Mouse (Mus musculus): Measurements from ENCODE around the gene Micall1. TPM values are rescaled to one million over a fixed set of nuclear protein-coding genes. Genes with fewer than 3 reads are reported as not detected.

The Micall1 gene
- polyA plus RNA-seq, 1 experiment from 2014 or later, result 1.0 TPM

DNA sequence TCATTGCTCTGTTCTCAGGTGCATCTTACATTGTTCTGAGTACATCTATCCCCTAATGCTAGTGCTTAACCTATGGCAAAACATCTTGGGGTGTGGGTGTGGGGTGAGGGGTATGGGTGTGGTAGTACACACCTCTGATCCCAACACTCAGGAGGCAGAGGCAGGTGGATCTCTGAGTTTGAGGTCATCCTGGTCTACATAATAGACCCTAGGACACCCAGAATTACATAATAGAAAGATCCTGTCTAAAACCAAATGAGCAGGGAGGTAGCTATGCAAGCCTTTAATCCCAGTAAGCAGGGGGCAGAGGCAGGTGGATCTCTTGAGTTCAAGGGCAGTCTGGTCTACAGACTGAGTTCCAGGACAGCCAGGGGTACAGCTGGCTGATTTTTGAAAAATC, 34.9 kb upstream of the Micall1 start:
- 0 out of 2 replicates have a peak overlapping the region, but pooled peaks have one; percentile 90 for H3K27ac ChIP-seq
- H3K27me3 ChIP-seq, result no peaks in the 10 kb centered on the region
- no peak for DNase-seq
- no peak for ATAC-seq (ENCODE audit: low read depth)
- no peaks in the 10 kb centered on the region for H3K9me3 ChIP-seq (replicated peaks)
- H3K4me1 ChIP-seq (replicated peaks), result peaks cover 58% of the 10 kb centered on the region
- H3K9ac ChIP-seq, result 0 out of 2 replicates have a peak overlapping the region, but pooled peaks have one; percentile 89
- H3K36me3 ChIP-seq, result peaks cover 25% of the 10 kb centered on the region
- H3K4me3 ChIP-seq (replicated peaks), result peak overlapping the region; percentile 91; the same call in 1 of the 2 replicates
- no peak overlapping the region for H3K4me2 ChIP-seq

DNA sequence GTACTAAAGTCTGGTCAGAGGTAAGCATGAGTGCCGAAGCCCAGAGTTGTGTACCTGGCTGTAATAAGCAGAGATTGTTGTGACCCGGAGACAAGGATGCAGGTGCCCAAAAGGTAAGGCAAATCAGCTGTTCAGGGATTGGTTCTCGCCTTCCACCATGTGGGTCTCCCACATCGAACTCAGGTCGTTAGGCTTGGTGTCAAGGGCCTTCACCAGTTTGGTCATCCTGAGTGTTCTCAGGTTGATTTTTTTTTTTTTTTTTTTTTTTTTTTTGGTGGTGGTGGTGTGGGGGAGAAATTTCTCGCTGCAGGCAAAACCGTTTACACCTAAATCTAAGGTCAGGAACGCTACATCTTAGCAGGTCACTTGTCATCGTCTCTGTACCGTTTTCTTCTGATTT, 34.3 kb upstream of the Micall1 start:
- 33% methylated on average over 10 of the region's 10 CpGs for WGBS (ENCODE audit: insufficient replicate concordance)
- H3K9me3 ChIP-seq (replicated peaks), result no peaks in the 10 kb centered on the region
- H3K36me3 ChIP-seq, result peaks cover 32% of the 10 kb centered on the region
- H3K4me2 ChIP-seq, result peak overlapping the region; percentile 93
- H3K27ac ChIP-seq, result peak overlapping the region; percentile 90
- H3K4me3 ChIP-seq (replicated peaks), result peak overlapping the region; percentile 91
- ATAC-seq (ENCODE audit: low read depth) (no peak), DNase-seq (no peak)
- no peaks in the 10 kb centered on the region for H3K27me3 ChIP-seq
- peaks cover 51% of the 10 kb centered on the region for H3K4me1 ChIP-seq (replicated peaks)
- H3K9ac ChIP-seq, result peak overlapping the region; percentile 89

DNA sequence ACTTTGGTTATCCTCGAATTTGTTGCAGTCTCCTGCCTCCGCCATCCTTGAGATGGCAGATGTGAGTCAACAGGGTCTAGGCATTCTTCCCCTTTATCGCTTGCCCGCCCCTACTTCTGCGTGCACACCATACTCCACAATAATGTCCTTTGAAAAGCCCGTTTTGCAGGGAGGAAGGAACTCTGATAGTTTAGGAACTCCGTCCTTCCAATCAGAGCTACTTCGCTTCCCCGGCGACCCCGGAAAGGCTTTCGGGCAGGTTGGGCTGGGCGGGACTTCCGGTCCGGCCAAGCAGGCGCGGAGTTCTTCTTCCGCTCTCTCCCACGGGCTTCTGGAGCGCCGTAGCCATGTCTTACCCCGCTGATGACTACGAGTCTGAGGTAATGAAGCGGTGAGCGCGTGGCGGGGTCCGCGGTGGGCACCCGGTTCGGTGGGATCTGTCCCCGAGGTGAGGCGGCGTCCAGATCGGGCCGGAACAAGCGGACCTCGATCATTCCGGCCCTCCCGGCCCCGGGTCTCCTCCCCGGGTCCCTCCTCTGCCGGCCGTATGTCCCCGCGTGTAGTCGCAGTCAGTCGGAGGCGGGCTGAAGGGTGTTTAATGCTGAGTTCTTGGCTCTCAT, 33.7 kb upstream of the Micall1 start, which contains the start of gene Eif3l:
Gene Eif3l, plus strand, starts transcription at position 267 of the 620 bp plus-strand sequence.
- ATAC-seq (ENCODE audit: low read depth), result peak; percentile 89
- Histone ChIP-seq H3K36me3 (peaks cover 38% of the 10 kb centered on the region), H3K9ac (peak within 1 kb of the TSS; percentile 89), H3K4me3 (replicated peaks) (peak within 1 kb of the TSS; percentile 91), H3K27ac (peak within 1 kb of the TSS; percentile 90), H3K4me2 (peak within 1 kb of the TSS; percentile 93), H3K4me1 (replicated peaks) (peaks cover 45% of the 10 kb centered on the region), H3K9me3 (replicated peaks) (no peaks in the 10 kb centered on the region), H3K27me3 (no peaks in the 10 kb centered on the region)
- under 1% methylated on average over 46 of the region's 49 CpGs for WGBS (ENCODE audit: insufficient replicate concordance)
- peak; percentile 81 for DNase-seq

DNA sequence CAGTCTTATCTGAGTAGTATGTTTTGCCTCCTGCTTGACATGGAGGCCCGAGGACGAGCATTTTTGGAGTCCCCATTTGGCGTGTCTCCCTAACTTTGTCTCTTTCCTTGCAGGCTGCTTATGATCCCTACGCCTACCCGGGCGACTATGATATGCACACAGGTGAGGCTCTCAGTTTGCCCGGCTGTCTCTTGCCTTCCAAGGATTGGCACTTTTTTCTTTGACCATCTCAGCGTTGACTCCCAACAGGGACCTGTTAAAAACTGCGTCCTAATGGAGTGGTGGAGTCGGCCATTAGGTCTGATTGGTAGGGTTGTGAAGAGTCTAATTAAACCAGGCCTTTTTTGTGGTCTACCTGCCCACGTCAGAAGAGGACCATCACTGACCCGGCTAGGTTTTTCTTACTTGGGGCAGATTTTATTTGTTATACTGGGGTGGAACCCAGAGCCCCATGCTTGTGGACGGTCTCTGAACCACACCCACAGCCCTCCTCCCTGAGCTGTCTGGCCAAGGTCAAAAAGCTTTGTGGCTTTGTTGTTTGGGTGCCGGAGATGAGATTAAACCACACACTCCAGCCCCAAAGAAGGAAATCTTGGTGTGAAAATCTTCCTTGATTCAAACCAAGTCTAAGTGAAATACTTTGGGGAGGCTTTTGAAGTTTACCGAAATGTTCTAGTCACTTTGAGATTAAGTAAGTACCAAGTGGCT, 32.9 kb upstream of the Micall1 start:
- H3K27me3 ChIP-seq, result no peaks in the 10 kb centered on the region
- peak overlapping the region; percentile 90 for H3K27ac ChIP-seq
- peak overlapping the region; percentile 89 for H3K9ac ChIP-seq
- peak overlapping the region; percentile 91 for H3K4me3 ChIP-seq (replicated peaks)
- H3K36me3 ChIP-seq, result peaks cover 44% of the 10 kb centered on the region
- peak overlapping the region; percentile 93 for H3K4me2 ChIP-seq
- H3K9me3 ChIP-seq (replicated peaks), result no peaks in the 10 kb centered on the region
- peaks cover 45% of the 10 kb centered on the region for H3K4me1 ChIP-seq (replicated peaks)
- DNase-seq (no peak), ATAC-seq (ENCODE audit: low read depth) (peak; percentile 16)
- 17% methylated on average over 15 of the region's 15 CpGs for WGBS (ENCODE audit: insufficient replicate concordance)

DNA sequence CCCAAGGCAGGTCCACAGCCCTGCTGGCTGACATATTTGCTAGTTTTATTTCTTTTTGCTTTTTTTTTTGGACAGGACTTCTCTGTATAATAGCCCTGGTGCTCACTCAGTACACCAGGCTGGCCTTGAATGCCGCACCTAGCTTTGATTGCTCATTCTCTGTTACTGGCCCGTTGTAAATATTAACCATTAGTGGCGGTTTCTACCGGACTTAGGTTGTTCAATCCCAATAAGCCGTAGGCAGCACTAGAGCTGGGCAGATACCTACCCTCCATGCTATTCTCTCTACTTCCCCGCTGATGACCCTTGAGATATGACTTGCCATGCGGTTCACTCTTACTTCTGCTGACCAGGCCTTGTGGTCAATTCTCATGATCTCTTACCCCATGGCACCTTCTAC, 29.1 kb upstream of the Micall1 start:
- peaks cover 81% of the 10 kb centered on the region for H3K36me3 ChIP-seq

DNA sequence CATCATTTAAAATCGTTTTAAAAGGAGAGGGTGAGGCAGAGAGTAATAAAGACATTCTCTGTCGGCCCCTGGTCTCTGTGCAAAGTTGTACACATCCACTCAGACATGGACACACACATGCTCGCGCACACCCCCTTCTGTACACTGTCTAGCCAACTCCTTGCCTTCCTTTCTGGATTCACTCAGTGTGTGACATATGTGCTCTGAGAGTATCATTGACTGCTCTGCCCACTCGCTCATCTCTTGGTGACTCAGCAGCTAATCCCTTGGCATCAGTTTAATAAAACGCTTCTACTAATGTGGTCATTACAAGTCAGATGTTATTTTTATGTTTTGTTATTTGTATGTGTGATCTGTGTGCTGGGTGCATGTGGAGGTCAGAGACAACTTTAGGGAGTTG, 16.4 kb upstream of the Micall1 start:
- 81% methylated on average over 6 of the region's 6 CpGs for WGBS (ENCODE audit: insufficient replicate concordance)
- H3K9me3 ChIP-seq (replicated peaks), result no peaks in the 10 kb centered on the region
- DNase-seq, result no peak
- H3K27me3 ChIP-seq, result no peaks in the 10 kb centered on the region
- peaks cover 12% of the 10 kb centered on the region for H3K4me1 ChIP-seq (replicated peaks)
- H3K36me3 ChIP-seq, result peaks cover 89% of the 10 kb centered on the region
- H3K9ac ChIP-seq, result no peak overlapping the region
- no peak overlapping the region for H3K4me2 ChIP-seq
- no peak overlapping the region for H3K4me3 ChIP-seq (replicated peaks)
- no peak for ATAC-seq (ENCODE audit: low read depth)
- H3K27ac ChIP-seq, result no peak overlapping the region

More for the DNA sequence above, 29.1 kb upstream of the Micall1 start:
- H3K4me3 ChIP-seq (replicated peaks), result no peak overlapping the region
- WGBS (ENCODE audit: insufficient replicate concordance), result 87% methylated on average over 7 of the region's 7 CpGs
- H3K9ac ChIP-seq, result no peak overlapping the region
- H3K4me2 ChIP-seq, result no peak overlapping the region
- peaks cover 37% of the 10 kb centered on the region for H3K4me1 ChIP-seq (replicated peaks)
- no peak overlapping the region for H3K27ac ChIP-seq
- DNase-seq (no peak), ATAC-seq (ENCODE audit: low read depth) (no peak)
- H3K9me3 ChIP-seq (replicated peaks), result no peaks in the 10 kb centered on the region
- H3K27me3 ChIP-seq, result no peaks in the 10 kb centered on the region

DNA sequence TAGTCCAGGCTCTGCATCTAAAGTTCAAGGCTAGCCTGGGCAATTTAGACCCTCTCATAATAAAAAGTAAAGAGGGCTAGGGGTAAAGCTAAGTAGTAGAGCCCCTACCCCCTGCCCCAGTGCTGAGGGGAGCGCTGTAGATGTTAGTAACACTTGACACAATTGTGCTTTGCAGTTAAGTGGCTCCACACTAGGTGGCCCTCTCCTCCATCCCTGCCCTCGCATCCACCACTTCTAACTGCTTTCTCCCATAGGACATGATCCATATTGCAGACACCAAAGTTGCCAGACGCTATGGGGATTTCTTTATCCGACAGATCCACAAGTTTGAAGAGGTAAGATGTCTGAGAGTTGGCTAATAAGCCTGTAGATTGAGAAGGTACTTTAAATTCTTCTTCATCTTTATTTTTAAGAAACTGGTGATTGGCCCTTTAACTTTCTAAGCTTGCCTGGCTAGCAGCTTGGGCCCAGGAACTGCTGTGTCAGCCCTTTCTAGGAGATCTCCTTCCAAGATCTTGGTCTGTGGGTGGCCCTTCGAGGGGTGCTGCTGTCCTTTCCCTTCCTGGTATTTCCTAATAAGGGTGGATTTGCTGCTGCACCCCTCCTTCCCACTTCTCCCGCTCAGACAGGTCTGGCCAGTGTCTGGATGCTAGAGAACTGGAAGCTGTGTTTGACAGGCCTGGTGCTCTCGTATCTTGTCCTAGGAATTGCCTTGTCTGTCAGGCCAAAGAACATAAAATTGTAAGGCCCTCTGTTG, 15.4 kb upstream of the Micall1 start:
- Histone ChIP-seq H3K4me3 (replicated peaks) (no peak overlapping the region), H3K27me3 (no peaks in the 10 kb centered on the region), H3K4me2 (no peak overlapping the region), H3K9me3 (replicated peaks) (no peaks in the 10 kb centered on the region), H3K36me3 (peaks cover 81% of the 10 kb centered on the region), H3K9ac (no peak overlapping the region), H3K4me1 (replicated peaks) (peaks cover 22% of the 10 kb centered on the region), H3K27ac (no peak overlapping the region)
- ATAC-seq (ENCODE audit: low read depth) (no peak), DNase-seq (no peak)
- 78% methylated on average over 7 of the region's 7 CpGs for WGBS (ENCODE audit: insufficient replicate concordance)

DNA sequence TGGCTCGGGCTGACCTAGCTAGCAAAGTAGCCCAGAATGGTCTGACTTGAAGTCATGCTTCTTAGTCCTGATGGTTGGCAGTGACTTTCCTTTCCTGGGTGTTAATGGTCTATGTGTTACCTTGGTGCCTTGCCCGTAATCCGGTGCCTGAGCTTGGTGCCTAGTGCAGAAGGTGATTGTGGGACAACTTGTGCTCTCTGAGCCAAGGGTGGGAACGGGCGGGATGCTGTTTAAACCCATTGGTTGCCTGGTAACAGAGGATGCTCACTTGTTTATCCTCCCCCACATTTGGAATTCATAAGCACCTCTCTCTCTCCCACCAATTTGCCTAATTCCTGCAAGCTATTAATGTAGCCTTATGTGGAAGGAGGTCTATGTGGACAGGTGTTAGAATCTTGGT, 13.2 kb upstream of the Micall1 start:
- Histone ChIP-seq H3K4me3 (replicated peaks) (no peak overlapping the region), H3K36me3 (peaks cover 59% of the 10 kb centered on the region), H3K4me1 (replicated peaks) (peaks cover 29% of the 10 kb centered on the region), H3K4me2 (no peak overlapping the region), H3K27ac (no peak overlapping the region), H3K9ac (no peak overlapping the region), H3K9me3 (replicated peaks) (no peaks in the 10 kb centered on the region), H3K27me3 (no peaks in the 10 kb centered on the region)
- ATAC-seq (ENCODE audit: low read depth) (no peak), DNase-seq (no peak)
- WGBS (ENCODE audit: insufficient replicate concordance), result 78% methylated on average over 5 of the region's 5 CpGs

DNA sequence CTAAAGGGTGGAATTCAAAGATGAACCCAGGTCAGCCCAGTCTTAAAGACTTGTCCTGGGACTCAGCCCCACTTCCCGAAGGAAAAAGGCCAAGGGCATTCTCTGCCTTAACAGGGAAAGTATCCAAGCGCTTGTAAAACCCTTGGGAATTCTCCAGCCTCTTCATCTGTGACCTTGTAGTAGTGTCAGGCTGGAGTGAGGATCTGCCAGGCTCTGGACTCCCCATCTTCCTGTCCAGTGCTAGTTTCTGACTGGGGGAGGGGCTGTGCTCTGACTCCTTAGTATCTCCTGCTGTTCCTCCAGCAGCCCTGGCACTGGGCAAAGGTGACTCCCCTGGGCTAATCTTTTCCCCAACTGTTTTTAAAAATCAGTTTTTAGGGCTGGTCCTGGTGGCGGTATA, 12.1 kb upstream of the Micall1 start:
- Histone ChIP-seq H3K4me1 (replicated peaks) (peaks cover 29% of the 10 kb centered on the region), H3K27ac (no peak overlapping the region), H3K4me3 (replicated peaks) (no peak overlapping the region), H3K4me2 (no peak overlapping the region), H3K9ac (no peak overlapping the region), H3K9me3 (replicated peaks) (no peaks in the 10 kb centered on the region), H3K27me3 (no peaks in the 10 kb centered on the region), H3K36me3 (peaks cover 48% of the 10 kb centered on the region)
- 75% methylated on average over 3 of the region's 3 CpGs for WGBS (ENCODE audit: insufficient replicate concordance)
- no peak for ATAC-seq (ENCODE audit: low read depth)
- no peak for DNase-seq

DNA sequence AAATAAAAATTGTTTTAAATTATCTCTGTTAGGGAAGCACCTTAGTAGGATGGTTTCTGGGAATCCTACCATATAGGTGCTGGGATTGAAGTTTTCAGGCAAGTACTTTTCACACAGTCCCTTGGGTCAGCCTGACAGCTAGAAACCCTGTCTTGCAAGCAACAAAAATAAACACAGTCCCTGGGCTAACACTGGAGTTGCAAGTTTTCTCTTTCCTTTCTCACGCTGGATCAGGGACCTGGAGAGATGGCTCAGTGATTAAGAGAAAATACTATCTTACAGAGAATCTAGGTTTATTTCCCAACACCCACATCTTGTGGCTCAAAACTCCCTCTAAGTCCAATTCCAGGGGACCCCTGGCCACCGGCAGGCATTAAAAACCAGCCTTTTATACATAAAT, 11.6 kb upstream of the Micall1 start:
- Histone ChIP-seq H3K36me3 (peaks cover 42% of the 10 kb centered on the region), H3K9me3 (replicated peaks) (no peaks in the 10 kb centered on the region), H3K4me2 (no peak overlapping the region), H3K27ac (peak overlapping the region; percentile 47; the same call in 1 of the 2 replicates), H3K4me1 (replicated peaks) (peaks cover 29% of the 10 kb centered on the region), H3K9ac (peak overlapping the region; percentile 11; the same call in 1 of the 2 replicates), H3K4me3 (replicated peaks) (no peak overlapping the region), H3K27me3 (no peaks in the 10 kb centered on the region)
- WGBS (ENCODE audit: insufficient replicate concordance), result 45% methylated on average over 2 of the region's 2 CpGs
- ATAC-seq (ENCODE audit: low read depth), result no peak
- DNase-seq, result no peak

DNA sequence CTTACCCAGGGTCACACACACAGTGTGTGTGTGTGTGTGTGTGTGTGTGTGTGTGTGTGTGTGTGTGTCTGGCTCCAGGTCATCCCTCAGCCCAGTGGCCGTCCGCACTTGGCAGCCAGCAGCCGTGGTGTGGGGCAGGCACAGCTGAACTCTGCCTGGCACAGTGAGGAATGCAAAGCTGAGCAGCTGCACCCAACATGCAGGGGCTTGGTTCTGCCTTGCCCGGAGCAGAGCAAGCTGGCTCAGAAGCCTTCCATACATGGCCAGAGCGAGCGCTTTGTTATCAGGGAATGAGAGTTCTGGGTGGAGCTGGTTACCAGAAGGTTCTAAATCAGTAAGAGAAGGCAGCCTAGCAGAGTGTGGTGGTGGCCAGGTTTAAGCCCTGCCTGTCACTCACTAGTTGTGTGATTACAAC, 11.1 kb upstream of the Micall1 start:
- Histone ChIP-seq H3K9ac (peak overlapping the region; percentile 11; the same call in 1 of the 2 replicates), H3K4me1 (replicated peaks) (peaks cover 29% of the 10 kb centered on the region), H3K4me3 (replicated peaks) (no peak overlapping the region), H3K27ac (peak overlapping the region; percentile 47; the same call in 1 of the 2 replicates), H3K36me3 (peaks cover 37% of the 10 kb centered on the region), H3K9me3 (replicated peaks) (no peaks in the 10 kb centered on the region), H3K4me2 (no peak overlapping the region), H3K27me3 (no peaks in the 10 kb centered on the region)
- DNase-seq (peak; percentile 27), ATAC-seq (ENCODE audit: low read depth) (peak; percentile 76)
- 15% methylated on average over 6 of the region's 6 CpGs for WGBS (ENCODE audit: insufficient replicate concordance)

All from liver, embryonic 13.5 days (tissue).